Mouse (Mus musculus) erythroblast, adult 5-6 weeks (primary cell): ENCODE data around the gene Gli3. TPM values are rescaled to one million over a fixed set of nuclear protein-coding genes. Genes with fewer than 3 reads are reported as not detected.

ENCODE experiments used
- ATAC-seq: replicated peaks from 2 replicates; pipeline ENCODE4 v1.8.0; 2016; ENCODE audit warnings: moderate number of reproducible peaks, mild to moderate bottlenecking, moderate TSS enrichment, inconsistent platforms; ENCODE audit not compliant: poor library complexity, low FRiP score, severe bottlenecking
- total RNA-seq, 2 experiments: library from RNA; stranded (forward) in 1 of 2; stranded (reverse) in 1 of 2; fragments of 150-400 nt in 1 of 2; fragments of 200-764, 138-1000 nt in 1 of 2; gene quantifications; 2 replicates each; pipeline versions ENCODE4 v1.2.3 to v1.2.4; 2015 to 2017; ENCODE audit warnings: low replicate concordance in 2 of 2

Gene Gli3
- total RNA-seq, 2 experiments from 2014 or later, result not detected

DNA sequence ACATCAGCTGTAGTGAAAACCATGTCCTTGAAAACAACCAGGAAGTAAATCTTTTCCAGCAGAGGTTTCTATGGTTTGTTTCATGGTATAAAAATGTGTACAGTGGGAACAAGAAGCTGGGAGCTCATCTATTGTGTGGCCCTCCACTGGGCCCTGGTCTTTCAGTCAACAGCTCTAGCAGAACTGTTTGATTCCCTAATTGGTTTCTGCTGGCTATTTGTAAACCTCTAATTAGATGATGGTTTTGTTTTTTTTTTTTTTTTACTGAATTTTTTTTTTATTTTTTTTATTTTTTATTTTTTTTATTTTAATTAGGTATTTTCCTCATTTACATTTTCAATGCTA lies 229.4 kb downstream of the Gli3 start:
- no peak for ATAC-seq

GRCm38 (mm10) chr13:15698284-15698683 lies 235.2 kb downstream of the Gli3 start:
- no peak for ATAC-seq

DNA sequence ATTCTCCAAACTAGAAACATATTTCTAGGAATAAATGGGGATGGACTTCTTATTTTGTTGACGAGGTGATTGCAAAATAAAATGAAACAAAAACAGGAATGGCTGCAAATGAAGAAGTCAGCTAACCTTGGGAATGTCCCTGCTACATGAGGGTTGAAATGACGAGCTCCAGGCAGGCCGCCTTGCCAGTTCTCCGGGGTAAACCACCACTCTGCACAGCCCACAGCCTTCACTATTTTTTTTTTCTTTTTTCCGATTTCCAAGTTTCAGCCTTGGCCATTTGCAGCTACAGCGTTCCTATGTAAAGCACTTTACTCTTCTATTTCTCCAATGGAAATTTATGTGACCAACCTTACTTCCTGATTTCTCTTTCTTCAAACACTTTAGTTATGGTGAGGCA lies 236.1 kb downstream of the Gli3 start:
- ATAC-seq, result no peak

DNA sequence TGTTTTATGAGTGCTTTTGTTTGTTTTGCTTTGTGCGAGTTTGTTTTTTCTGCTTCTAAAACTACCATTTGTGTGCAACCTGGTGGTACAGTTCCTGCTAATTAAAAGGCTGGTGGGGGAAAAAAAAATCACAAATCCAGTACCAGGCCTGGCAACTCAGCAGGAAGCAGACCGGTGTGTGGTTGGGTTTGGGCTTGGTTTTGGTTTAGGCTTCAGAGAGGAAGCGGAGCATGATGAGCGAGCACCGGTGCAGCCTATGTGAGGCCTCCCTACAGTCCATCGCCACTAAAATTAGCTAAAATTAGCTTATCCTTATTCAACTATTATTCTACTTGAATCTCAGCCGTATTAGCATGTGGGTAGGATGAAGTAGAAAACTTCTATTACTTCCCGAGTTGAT lies 241.6 kb downstream of the Gli3 start:
- ATAC-seq, result no peak

- ATAC-seq, result no peak
Observed at GRCm38 (mm10) chr13:15707481-15707881, 244.4 kb downstream of the Gli3 start.

GRCm38 (mm10) chr13:15713486-15713885 lies 250.5 kb downstream of the Gli3 start:
- ATAC-seq, result no peak

GRCm38 (mm10) chr13:15714331-15714725 lies 251.3 kb downstream of the Gli3 start:
- ATAC-seq, result no peak

- ATAC-seq, result no peak
Observed at GRCm38 (mm10) chr13:15714726-15715437, 251.8 kb downstream of the Gli3 start.

- ATAC-seq, result no peak
Observed at GRCm38 (mm10) chr13:15721446-15721845, 258.4 kb downstream of the Gli3 start.

DNA sequence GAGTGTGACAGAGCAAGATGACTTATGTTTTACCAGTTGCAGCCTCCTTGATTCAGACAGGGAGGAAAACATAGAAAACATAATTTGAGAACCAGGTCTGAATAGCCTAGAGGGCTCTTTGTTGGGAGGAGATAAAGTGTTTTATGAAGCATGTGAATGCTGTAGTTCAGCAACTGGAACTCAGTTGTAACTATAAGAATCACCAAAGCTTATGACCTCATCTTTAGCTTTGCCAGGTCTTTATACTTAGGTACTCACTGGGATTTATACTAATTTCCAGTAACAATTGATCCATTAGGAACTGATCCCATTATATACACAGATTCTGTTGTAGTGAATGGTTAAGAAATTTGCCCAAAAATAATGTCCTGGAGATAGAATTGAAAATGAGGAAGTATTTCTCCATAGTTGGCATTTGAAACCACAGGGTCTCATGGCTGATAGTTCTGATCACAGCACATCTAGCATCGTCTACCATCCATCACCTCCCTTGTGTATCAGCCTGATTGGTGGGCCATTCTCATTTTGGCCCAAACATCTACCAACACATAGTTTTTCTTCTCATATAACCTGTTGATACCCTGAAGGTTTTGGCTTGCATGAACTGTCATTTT lies 259.8 kb downstream of the Gli3 start:
- ATAC-seq, result no peak

DNA sequence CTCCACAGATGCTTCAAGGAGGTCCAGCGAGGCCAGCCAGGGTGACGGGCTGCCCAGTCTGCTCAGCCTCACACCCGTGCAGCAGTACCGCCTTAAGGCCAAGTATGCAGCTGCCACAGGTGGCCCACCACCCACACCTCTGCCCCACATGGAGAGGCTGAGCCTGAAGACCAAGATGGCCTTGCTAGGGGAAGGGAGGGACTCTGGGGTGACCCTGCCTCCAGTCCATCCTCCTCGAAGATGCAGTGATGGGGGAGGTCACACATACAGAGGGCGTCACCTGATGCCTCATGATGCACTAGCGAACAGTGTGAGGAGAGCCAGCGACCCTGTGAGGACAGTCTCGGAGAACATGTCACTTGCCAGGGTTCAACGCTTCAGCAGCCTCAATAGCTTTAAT lies 261.7 kb downstream of the Gli3 start:
- ATAC-seq, result no peak

- no peak for ATAC-seq
Observed at GRCm38 (mm10) chr13:15741771-15742170, 278.7 kb downstream of the Gli3 start.

- no peak for ATAC-seq
Observed at GRCm38 (mm10) chr13:15742308-15742707, 279.3 kb downstream of the Gli3 start.

DNA sequence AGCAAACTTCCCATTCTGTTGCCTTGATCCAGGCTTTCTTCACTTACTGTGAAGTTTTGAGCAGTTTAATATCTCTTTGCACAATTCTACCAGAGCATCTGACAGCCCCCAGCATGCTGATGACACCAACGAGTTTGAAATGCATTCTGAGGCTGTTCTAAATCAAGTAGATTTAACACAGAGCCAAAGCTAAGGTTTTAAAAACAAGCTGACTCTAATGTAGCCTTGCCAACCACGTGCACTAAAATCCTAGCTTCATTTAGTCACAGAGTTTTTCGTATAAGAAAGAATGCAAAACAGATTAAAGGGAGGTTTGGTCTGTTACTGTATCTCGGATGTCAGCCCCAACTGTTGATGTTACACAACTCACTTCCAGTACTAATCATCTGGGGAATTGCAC lies 279.7 kb downstream of the Gli3 start:
- no peak for ATAC-seq

GRCm38 (mm10) chr13:15758835-15759632 lies 296.0 kb downstream of the Gli3 start:
- no peak for ATAC-seq

- ATAC-seq, result no peak
Observed at GRCm38 (mm10) chr13:15759633-15760441, 296.8 kb downstream of the Gli3 start.

DNA sequence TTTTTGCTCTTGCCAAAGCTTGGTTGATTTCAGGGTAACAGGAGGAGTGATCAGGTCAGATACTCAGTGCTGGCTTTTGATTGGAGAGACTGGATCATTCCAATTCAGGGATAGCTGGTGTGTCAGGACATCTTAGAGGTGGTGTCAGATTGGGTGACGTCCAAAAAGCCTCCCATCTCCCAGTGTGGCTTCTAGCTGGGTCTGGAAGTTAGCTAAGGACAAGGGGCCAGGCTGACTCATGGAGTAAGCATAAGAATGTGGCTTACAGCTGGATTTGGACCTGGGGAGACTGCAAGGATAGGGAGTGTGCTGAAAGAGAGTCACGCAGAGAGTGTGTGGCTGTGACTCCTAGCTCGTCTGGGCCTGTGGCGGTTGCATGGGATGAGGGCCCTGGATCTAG lies 299.3 kb downstream of the Gli3 start:
- ATAC-seq, result no peak

DNA sequence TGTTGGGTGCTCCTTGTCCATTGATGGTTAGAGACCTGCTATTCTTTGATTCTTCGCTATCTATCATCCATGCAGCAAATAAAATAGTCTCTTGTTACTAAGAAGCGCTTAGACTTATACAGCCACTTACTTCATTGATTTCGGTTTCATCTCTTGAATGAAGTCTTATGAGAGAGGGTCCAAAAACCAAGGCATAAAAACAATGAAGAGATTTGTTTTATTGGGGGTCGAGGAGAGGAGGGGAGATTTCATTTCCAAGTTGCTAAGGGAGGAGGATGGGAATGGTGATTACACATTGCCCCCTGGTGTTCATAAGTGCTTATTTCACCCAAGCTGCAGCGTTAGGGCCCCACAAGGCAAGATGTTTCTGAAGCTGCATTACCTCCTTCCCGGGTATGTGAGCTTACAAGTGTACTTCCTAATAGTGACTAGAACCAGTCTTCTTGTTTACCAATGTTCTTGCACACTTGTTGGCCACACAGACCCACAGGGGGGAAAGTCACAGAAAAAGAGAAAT lies 299.9 kb downstream of the Gli3 start:
- no peak for ATAC-seq

GRCm38 (mm10) chr13:15777624-15778023 lies 314.6 kb downstream of the Gli3 start:
- ATAC-seq, result no peak
